Mouse (Mus musculus) liver, embryonic 14.5 days (tissue): Measurements from ENCODE around the gene Lyrm9.

ENCODE experiments used
- CTCF ChIP-seq: IDR thresholded peaks from 2 replicates; pipeline ENCODE4 v1.5.1; 2016; ENCODE audit warnings: antibody characterized with exemption, low read depth, control low read depth
- EP300 ChIP-seq: IDR thresholded peaks from 2 replicates; pipeline ENCODE4 v1.6.1; 2016; ENCODE audit warnings: antibody characterized with exemption, low read depth

GRCm38 (mm10) chr11:78839491-78839890 is 13.1 kb downstream of the Lyrm9 start:
- TF ChIP-seq CTCF (0 out of 2 replicates have a peak, but pooled peaks have one; percentile 4), EP300 (no peak)
